Mouse (Mus musculus) gastrocnemius, postnatal 10 days (tissue): ENCODE data around the gene Ptcd2. TPM values are rescaled to one million over a fixed set of nuclear protein-coding genes. Genes with fewer than 3 reads are reported as not detected.

Experiments
- DNase-seq: peaks from one replicate; pipeline ENCODE4 v3.0.0; 2021; ENCODE audit warnings: mixed read lengths
- total RNA-seq, 2 experiments: library from RNA; stranded (reverse); gene quantifications; 2 replicates each; pipeline ENCODE4 v1.2.3; 2021

Gene Ptcd2
- total RNA-seq, 2 experiments from 2014 or later, result 23.4 to 24.1 TPM

GRCm38 (mm10) chr13:99305186-99305585, 39.3 kb downstream of the Ptcd2 start:
- DNase-seq, result no peak

GRCm38 (mm10) chr13:99304365-99304764, 40.1 kb downstream of the Ptcd2 start:
- peak; percentile 43 for DNase-seq

GRCm38 (mm10) chr13:99303846-99304245, 40.7 kb downstream of the Ptcd2 start:
- DNase-seq, result no peak

GRCm38 (mm10) chr13:99299921-99300320, 44.6 kb downstream of the Ptcd2 start:
- DNase-seq, result no peak

- DNase-seq, result no peak
Observed at GRCm38 (mm10) chr13:99294176-99294575, 50.3 kb downstream of the Ptcd2 start.

- no peak for DNase-seq
Observed at GRCm38 (mm10) chr13:99290766-99291165, 53.7 kb downstream of the Ptcd2 start.

- DNase-seq, result no peak
Observed at GRCm38 (mm10) chr13:99287786-99288185, 56.7 kb downstream of the Ptcd2 start.

- no peak for DNase-seq
Observed at GRCm38 (mm10) chr13:99287207-99287606, 57.3 kb downstream of the Ptcd2 start.

GRCm38 (mm10) chr13:99285241-99285640, 59.3 kb downstream of the Ptcd2 start:
- DNase-seq, result no peak

GRCm38 (mm10) chr13:99284400-99285160, 59.9 kb downstream of the Ptcd2 start:
- DNase-seq, result peak; percentile 27

GRCm38 (mm10) chr13:99283916-99284315, 60.6 kb downstream of the Ptcd2 start:
- no peak for DNase-seq

- DNase-seq, result no peak
Observed at GRCm38 (mm10) chr13:99282961-99283360, 61.5 kb downstream of the Ptcd2 start.

GRCm38 (mm10) chr13:99279351-99279750, 65.2 kb downstream of the Ptcd2 start:
- DNase-seq, result no peak

- DNase-seq, result no peak
Observed at GRCm38 (mm10) chr13:99278511-99278910, 66.0 kb downstream of the Ptcd2 start.

- DNase-seq, result no peak
Observed at GRCm38 (mm10) chr13:99277521-99277920, 67.0 kb downstream of the Ptcd2 start.

- DNase-seq, result no peak
Observed at GRCm38 (mm10) chr13:99272046-99272445, 72.5 kb downstream of the Ptcd2 start.

Other genes starting within 250 kb of the Ptcd2 start
- gene Zfp366, start 159.9 kb downstream of the Ptcd2 start, total RNA-seq, result 1 to 10 TPM; 6.1 to 6.5 TPM
- gene Mrps27, start 81 bp upstream of the Ptcd2 start, total RNA-seq, result 10 to 100 TPM; 27.5 to 28.4 TPM
- gene Map1b, start 171.8 kb upstream of the Ptcd2 start, total RNA-seq, result 10 to 100 TPM; 30.9 to 37.7 TPM